Mouse (Mus musculus): ENCODE data around the gene Syt9.

GRCm38 (mm10) chr7:107567674-107568073, 197.1 kb downstream of the Syt9 start:
- TF ChIP-seq CTCF (IDR thresholded peaks at IDR 0.05; ENCODE audit: extremely low read depth, insufficient read depth, low read length) = no peak
- TF ChIP-seq POLR2A (IDR thresholded peaks at IDR 0.05; ENCODE audit: extremely low read depth, insufficient read depth, low read length) = no peak

Measured in cortical plate, adult 2 months (tissue).